Mouse (Mus musculus): ENCODE measurements around the gene Nob1.

GRCm38 (mm10) chr8:107399495-107399894 is 25.4 kb downstream of the Nob1 start:
- no peak for TF ChIP-seq POLR2A (IDR thresholded peaks at IDR 0.05; ENCODE audit: control insufficient read depth, extremely low read depth, insufficient read depth, low read length, poor library complexity)
- no peak for TF ChIP-seq CTCF (IDR thresholded peaks at IDR 0.05; ENCODE audit: borderline replicate concordance, control insufficient read depth, extremely low read depth, insufficient read depth, low read length, poor library complexity)

Measured in thymus, adult 2 months (tissue).